Mouse (Mus musculus) embryo, embryonic 11 days (tissue): ENCODE results near the gene Cnih3.
A peak's percentile ranks its signal among the peaks of the same experiment; 100 is the strongest.

Experiments used
- DNase-seq: peaks from one replicate; pipeline ENCODE4 v3.0.0-alpha.2; 2015

Gene Cnih3

DNA sequence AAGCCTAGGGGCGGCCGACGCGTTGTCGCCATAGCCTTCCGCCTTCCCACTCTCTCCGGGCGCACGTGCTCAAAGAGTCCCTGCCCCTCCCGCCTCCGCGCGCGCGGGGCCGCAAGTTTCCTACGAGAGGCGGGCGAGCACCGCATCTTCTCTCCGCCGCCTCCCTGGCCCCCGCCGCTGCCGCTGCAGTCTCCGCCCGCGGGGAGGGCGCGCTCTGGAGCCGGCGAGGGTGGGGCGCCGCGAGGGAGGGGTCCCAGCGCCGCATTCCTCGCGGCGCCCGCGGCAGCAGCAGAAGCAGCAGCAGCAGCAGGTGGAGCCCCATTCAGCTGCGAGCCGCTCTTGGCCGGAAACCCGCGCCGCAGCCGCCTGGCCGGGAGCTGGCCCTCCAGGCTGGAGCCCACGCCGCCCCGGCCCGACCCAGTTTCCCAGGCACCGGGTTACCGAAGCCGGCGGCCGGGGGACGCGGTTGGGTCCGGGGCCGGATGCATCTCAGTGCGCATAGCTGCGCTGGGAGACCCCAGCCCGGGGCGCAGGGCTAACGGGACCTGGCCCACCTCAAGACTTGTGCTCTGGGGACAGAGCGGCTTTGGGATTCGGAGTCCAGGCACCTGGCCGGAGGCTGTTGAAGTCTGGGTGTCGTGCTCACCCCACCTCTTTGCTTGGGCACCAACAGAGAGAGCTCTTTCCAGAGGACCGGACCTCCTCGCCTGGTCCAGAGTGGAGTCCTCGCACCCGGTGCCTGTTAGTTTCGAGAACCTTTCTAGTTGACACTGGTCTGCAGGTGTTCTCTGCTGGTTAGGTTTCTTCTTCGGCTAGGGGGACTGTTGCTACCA, at the start of gene Cnih3:
TSS of gene Cnih3 (plus strand) at position 262 of the 833 bp plus-strand sequence.
- DNase-seq, result peak; percentile 86

DNA sequence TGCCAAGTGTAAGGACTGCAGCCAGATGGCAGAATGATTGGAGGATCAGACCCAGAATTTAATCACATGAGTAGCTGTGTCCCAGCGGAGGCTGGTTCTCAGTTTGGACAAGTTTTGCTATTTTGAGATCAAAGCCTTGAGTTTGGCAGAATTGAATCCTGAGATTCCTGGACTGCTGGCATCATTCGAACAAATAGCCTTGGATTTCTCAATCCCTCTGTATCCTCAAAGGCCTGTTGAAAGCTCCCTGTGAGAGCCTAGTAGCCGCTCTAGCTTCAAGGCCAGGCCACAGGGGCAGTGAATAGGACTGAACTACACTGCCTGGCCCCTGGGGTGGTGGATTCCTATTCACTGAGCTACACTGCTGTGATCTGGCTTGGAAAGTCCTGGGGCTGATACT, 44.4 kb upstream of the Cnih3 start:
- no peak for DNase-seq

DNA sequence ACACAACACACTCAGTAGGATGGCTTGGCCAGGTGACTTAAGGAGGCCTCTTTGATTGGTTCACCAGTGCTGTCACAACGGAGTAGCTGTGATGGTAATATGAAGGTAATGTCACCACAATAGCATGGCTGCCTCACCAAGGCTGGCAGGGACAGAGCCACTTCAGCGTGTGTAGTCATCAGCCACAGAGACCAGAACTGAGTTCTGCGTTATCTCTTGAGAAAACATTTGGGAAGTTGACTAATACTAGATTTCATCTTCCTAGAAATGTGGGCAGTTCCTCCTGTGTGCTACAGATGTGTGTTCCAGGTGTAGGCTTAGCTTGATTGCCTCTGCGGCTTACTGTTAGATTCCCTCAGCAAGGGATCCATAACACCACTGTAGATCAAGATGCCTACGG, 41.7 kb upstream of the Cnih3 start:
- no peak for DNase-seq

DNA sequence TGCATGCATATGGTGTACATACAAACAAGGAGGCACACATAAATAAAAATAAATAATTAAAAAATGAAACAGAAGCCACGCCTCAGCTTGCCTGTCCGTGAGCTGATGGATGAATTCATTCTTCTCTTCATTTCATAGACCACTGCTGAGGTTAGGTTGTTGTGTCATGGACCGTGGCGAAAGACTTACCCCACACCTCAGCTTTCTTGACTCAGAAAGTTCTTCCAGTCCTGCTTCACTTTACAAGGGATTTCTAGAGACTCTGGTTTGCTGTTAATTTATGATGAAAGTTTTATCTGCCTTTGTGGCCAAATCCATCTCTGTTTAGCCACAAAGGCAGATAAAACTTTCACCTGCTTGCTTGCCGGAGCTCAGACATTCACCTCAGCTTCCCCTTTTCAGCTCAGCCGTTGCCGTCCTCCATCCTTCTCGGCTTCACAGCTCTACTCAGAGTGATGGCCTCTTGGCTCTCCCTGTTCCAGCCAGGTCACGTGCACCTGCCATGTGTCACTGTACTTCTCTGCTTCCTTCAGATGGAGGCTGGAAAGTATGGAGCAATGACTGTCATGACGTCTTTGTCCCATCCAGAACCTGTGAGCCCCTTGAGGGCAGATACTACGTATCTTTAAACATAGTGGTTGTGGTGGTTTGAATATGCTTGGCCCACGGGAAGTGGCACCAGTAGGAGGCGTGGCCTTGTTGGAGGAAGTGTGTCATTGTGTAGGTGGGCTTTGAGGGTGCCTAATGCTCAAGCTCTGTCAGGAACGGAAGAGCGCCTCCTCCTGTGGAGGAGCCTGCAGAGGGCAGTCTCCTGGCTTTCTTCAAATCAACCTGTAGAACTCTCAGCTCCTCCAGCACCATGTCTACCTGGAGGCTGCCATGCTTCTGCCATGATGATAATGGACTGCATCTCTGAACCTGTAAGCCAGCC, 40.0 kb upstream of the Cnih3 start:
- DNase-seq, result no peak

DNA sequence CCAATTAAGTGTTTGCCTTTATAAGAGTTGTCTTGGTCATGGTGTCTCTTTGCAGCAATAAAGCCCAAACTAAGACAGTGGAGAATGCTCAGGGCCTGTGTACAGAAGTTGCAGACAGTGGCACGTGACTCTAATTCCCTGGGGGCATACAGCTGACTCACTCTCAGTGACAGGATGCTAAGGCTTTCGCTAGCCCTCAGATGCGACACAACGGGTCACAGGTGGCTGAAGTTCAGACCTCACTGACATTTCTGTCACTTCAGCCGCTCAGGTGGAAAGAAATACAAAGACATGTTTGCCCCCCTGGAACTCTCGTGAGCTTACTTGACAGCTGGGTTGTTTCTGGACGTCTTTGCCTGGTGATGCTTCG, 39.4 kb upstream of the Cnih3 start:
- DNase-seq, result no peak

DNA sequence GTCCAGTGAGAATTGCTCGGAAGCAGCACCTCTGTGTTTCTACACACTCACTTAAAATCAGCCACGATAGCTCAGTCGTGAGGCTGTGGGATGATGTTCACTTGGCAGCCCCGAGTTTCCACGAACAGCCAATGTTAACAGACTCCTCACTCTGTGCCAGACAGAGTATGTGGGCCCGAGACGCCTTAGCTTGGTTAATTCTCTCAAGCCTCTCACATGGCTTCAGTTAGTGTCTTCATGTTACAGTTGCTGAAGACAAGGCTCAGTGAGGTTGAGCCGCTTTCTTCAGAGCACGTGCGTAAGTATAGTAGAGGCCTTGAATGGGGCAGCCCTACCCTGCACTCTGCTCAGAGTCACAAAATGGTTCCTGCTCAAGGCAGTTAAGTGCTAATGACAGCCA, 38.1 kb upstream of the Cnih3 start:
- DNase-seq, result no peak

DNA sequence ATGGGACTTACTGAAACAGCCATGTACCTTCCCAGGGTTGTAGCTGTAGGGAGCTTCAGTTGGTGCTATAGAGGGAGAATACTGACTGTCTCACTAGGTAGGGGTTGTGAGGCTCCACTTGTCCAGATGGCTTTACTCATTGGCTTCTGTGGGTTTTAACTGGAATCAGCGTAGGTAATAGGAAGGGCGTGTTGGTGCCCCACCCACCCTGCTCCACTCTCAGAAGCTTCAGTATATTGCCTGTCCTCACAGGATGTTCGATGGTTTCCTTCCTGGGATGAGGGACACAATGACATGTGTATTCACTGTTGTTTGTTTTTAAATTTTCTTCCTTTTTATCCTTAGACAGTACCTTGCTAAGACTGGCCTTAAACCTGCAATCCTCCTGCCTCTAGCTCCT, 37.1 kb upstream of the Cnih3 start:
- no peak for DNase-seq

DNA sequence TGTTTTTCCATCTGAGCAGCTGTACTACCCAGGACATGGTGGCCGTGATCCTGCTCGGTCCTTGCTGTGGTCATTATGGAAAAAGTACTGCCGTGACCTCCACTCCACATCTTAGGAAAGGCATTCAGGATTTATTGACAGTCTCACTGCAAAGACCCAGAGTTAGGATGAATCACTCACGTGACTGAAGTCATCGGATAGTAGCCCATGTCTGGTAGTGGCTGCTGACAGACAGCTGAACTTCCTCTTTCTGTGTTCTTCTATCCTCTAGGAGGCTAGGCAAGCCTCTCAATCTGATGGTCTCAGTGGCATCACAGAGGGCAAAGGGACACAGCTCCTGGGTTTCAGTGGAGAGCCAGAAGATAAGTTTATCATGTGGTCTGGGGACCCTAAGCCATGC, 35.9 kb upstream of the Cnih3 start:
- DNase-seq, result no peak

DNA sequence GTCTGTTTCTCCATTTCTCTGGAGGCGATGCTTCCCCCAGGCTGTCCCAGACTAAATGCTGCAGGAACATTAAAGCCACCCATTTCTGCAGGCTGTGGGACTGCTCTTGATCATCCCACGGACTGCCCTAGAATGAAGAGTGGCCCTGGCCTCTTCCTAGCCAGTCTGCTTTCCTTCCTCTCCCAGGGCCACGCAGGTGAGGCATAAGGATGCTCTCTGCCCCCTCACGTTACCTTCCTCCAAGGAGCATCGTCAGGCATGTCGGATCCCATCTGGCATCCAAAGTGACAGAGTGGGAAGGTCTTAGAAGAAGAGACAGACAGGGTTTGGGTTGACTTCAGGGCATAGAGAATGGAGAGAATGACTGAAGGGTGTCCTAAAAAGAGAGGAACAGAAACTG, 33.0 kb upstream of the Cnih3 start:
- DNase-seq, result no peak

DNA sequence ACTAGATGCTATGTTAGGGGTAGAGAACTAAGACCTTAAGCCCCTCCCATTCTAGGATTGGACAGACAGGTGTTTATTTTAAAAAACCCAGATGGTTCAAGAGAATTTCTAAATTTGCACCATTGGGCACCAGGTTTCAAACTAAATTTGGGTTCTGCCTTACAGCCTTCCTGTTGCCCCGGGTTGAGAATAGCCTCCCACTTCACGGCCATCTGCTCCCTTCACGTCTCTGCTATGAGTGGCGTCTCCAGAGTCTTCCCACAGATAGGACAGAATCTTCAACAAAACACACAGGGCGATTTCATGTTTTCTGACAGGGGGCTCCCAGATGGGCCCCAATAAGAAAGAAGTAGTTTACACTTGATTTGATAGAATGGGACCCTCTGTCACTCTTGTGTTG, 31.3 kb upstream of the Cnih3 start:
- no peak for DNase-seq

DNA sequence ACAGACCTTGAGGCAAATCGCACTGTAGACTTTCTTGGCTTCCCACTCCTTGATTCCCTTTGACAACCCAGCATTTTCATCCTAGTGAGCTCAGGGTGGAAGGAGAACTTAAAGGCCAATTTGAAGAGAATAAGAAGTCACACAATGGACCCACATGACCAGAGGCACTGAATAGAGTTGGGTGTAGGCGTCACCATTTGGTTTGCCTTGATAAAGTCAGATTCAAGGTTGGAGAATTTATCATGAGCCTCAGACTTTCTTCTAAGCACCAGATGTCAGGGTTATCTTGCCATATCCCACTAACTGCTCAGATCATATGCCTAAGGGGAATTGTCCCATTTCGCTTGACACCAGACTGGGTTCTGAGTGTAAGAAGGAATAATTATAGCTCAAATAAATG, 29.3 kb upstream of the Cnih3 start:
- no peak for DNase-seq

DNA sequence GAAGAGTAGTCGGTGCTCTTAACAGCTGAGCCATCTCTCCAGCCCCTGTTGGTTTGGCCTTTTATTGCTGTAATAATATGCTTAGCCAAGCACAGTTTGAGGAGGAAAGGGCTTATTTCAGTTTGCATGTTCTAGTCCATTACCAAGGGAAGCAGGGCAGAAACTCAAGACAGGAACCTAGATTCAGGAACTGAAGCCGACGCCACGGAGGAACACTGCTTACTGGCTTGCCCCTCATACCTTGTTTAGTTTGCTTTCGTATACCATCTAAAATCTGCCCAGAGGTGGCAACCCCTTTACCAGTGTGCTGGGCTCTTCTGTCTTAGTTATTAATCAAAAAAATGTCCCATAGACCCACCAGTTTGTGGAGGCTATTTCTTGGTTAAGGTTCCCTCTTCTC, 25.3 kb upstream of the Cnih3 start:
- no peak for DNase-seq

DNA sequence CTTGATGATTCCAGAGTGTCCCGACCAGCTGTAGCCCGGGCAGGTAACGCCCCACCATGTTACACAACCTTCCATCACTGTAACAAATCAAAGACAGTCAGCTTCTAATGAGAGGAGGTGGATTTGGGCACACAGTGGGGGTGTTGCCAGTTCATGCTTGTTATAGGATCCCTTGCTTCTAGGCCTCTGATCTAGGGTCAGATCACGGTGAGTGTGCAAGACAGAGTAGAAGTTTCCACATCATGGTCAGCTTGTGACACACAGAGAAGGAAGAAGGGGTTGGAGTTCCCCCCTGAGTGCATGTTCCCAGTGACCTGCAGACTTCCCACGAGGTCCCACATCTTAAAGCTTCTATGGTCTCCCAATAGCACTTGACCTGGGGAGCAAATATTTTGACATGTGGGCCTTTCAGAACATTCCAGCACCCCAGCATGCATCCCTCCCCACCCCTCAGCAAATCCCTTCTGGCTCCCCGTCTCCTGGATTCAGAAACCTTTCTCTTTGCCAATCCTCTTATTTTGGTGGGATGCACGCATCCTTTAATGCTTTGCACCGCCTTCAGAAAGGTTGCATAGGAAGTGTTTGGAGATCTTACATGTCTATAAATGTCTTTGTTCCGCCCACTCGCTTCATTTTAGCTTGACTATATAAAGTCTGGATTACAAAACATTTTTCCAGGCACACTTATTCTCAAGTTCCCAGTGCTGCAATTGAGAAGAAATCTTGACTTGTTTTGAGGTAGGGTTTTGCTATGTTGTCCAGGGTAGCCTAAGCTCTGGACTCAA, 24.6 kb upstream of the Cnih3 start:
- DNase-seq, result no peak

DNA sequence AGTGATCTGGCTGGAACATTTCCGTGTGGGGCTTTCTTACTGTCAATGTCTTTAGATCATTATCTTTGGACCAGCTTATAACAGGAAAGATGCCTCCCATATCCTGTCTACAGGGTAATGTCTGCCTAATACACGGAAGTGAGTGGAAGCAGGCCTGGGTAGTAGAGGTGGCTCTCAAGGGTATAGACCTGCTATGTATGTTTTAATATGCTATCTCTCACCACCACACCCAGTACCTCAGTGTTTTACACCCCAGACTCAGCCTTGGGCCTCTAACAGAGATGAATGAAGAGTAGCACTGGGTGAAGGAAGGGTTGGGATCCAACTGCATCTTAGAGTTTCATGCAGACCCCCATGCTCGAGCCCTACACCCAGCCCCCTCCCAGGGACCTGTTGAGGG, 23.3 kb upstream of the Cnih3 start:
- DNase-seq, result no peak

DNA sequence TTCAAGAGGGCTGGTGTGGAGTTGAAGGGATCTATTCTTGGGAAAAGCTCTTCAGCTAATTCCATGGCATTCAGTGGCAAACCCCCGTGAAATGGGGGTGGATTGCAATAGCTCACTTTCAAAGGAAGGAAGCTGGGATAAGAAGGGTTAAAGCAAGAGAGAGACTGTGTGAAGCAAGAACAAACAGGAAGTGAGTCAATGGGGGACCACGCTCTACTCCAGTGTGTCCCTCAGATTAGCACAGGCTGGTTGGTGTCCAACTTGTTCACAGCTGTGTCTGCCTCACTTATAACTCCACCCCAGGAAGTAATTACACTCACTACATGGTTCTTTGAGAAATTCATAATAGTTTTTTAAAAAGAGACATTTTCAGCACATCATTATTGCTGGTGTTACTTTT, 19.8 kb upstream of the Cnih3 start:
- DNase-seq, result peak; percentile 13

DNA sequence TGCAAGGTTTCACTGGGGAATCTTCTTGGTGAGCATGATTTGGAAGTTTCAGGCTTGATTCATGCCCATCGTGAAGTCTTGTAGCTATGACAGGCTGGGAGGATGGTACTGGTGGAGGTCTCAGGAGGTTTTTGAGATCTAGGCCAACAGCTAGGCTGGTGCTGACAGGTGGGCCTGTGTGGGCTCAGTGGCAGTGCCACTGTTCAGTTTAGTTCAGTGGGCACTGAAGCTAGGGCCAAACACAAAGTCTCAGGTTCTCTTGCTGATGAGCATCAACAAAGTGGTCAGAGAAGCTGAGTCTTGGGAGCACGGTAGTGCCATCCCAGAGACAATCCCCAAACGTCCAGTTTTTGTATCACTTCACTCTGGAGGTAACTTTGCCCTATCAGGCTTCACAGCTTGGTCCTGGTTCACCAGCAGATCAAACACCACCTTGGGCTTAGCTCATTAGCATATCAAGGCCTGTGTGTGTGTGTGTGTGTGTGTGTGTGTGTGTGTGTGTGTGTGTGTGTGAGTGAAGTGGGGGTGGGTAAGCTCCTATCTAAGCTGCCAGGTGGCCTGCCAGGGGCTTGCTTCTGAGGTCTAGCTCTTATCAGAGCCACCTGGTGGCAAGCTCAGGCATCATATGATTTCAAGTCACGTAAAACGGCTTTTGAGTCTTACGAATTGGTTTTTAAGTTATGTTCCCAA, 18.0 kb upstream of the Cnih3 start:
- DNase-seq, result no peak

DNA sequence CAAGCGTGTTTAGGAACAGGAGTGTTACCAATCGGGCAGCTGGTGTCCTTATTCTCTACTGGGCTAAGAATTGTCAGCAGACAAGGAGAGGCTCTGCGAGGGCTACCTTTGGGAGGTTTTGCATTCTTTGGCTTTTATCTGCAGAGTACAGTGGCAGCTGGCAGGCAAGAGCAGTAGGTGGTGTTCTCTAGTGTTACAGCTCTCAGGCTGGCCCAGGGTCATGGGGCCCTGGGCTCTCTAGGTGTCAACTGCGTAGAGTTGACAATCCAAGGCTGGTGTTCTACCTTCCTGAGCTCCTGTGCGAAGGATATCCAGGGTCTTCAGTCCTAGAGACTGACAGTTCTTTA, 17.4 kb upstream of the Cnih3 start:
- DNase-seq, result no peak

DNA sequence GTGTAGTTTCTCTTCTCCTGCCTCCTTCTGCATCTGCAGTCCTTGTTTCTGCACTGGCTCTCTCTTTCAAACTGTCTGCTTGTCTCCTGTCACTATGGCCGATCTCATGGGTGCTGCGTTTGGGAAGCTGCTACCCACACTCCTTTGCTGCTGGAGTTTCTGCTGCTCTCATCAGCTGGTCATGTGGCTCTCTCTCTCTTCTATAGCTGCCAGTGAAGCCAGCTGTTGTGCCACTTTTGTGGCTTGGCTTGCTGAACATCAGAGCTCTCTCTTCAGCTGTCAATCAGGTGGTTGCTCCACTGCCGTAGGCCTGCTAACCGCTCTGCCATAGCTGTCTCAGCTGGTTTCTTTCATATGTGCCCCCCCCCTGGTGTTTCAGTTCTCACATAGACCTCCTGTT, 17.0 kb upstream of the Cnih3 start:
- DNase-seq, result no peak

DNA sequence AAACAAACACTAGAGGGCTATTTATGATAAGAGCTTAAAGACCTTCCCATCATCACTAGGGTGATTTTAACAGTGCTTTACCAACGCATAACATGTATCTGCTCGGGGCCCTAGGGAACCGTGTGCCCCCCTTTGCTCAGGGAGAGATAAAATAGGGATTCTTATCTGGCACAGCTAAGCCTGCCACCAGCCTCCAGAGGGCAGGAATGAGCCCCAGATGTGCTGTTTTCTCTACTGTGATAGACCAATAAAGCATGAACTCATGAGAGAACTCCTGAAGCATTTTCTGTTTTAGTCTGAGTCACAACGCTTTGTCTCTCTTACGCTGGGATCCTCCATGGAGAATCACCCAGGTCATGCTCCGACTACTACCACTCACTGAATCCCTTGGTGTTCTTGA, 15.6 kb upstream of the Cnih3 start:
- DNase-seq, result no peak

DNA sequence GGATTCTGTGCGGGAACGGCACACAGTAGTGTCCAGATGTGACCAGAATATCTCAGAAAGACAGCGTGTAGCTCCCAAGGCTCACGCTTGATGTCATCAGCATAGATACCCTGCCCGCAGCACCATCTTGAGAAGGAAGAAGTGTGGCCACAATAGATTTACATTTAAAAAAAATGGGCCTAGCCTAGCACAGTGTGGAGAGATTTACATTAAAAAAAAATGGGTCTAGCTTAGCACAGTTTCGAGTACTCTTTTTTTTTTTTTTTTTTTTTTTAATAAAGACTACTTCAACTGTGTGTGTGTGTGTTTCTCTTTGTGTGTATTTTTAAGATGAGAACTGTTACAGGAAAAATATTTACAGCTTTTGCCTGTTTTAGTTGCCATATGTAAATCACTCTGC, 13.3 kb upstream of the Cnih3 start:
- DNase-seq, result no peak

DNA sequence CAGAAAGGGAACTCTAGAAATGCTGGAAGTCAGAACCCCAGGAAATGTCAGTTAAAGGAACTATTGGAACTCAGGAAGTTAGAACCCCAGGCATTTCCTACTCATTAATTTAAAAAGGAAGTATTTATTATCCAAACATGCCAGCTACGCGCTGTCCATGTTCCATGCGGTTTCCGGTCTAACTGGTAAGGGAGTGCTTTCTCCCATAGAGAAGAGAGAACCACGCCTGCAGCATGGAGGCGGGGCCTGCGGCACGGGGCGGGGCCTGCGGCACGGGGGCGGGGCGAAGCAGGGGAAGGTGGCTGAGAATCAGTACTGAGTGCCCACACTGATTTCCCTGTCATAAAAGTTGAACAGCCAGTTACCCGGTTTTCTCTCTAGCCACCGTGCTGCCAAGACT, 6.9 kb upstream of the Cnih3 start:
- peak; percentile 24 for DNase-seq

DNA sequence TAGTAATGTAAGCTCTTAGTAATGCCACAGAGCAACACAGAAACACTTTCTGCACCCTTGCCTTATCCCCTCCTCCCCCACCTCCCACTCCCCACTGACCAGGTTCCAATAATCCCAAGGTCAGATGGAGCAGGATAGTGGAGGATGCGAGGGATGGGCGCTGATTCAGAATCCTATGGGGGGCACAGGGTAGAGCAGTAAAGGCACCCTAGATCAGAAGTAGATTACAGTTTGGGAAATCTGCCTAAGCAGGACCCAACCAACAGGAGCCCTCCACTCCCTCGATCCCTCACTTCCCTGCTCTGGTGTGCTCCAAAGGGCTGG, 423 bp upstream of the Cnih3 start:
- DNase-seq, result no peak
